Mouse (Mus musculus) liver, embryonic 12.5 days (tissue): Measurements from ENCODE around the gene Med6. TPM values are rescaled to one million over a fixed set of nuclear protein-coding genes. Genes with fewer than 3 reads are reported as not detected.
"Not testable (repeated sequence)": the region's sequence is repeated elsewhere in the genome, so short reads cannot be mapped to it uniquely, and the experiment has no call there.

Experiments used
- ATAC-seq: fragments of 200-750 bp; cut with Nextera tagmentation; 2 replicates; pipeline ENCODE4 v1.8.0; 2017; ENCODE audit warnings: moderate number of reproducible peaks, mild to moderate bottlenecking, moderate library complexity
- H3K27ac ChIP-seq: fragments of 300-500 bp; sonication (generic); 2 replicates; pipeline ENCODE4 v1.5.1; 2016; ENCODE audit warnings: mild to moderate bottlenecking
- H3K27me3 ChIP-seq: fragments of 300-500 bp; sonication (generic); replicated peaks from 2 replicates; pipeline ENCODE4 v1.6.1; 2016; ENCODE audit warnings: mild to moderate bottlenecking, moderate library complexity
- H3K36me3 ChIP-seq: fragments of 300-500 bp; sonication (generic); 2 replicates; pipeline ENCODE4 v1.6.1; 2016; ENCODE audit warnings: mild to moderate bottlenecking, moderate library complexity
- H3K4me1 ChIP-seq: fragments of 300-500 bp; sonication (generic); 2 replicates; pipeline ENCODE4 v1.6.1; 2016
- H3K4me2 ChIP-seq: fragments of 300-500 bp; sonication (generic); 2 replicates; pipeline ENCODE4 v1.6.1; 2016; ENCODE audit warnings: mild to moderate bottlenecking, moderate library complexity
- H3K4me3 ChIP-seq: fragments of 300-500 bp; sonication (generic); 2 replicates; pipeline ENCODE4 v1.5.1; 2016; ENCODE audit warnings: mild to moderate bottlenecking, moderate library complexity
- H3K9ac ChIP-seq: fragments of 300-500 bp; sonication (generic); 2 replicates; pipeline ENCODE4 v1.6.1; 2016; ENCODE audit warnings: mild to moderate bottlenecking, moderate library complexity
- H3K9me3 ChIP-seq: fragments of 300-500 bp; sonication (generic); replicated peaks from 2 replicates; pipeline ENCODE4 v1.6.1; 2016; ENCODE audit warnings: mild to moderate bottlenecking, moderate library complexity
- WGBS: fragments of 180-500 bp; shearing (Covaris S2); methylation state at CpG from one replicate; pipeline ENCODE4 v1.1.7; 2016; ENCODE audit not compliant: insufficient replicate concordance; 5-methylcytosine and 5-hydroxymethylcytosine counted together
- polyA plus RNA-seq: library from polyadenylated mRNA; unstranded; fragments of >200 nt; fragmentation: Nextera tagmentation; extraction: Ambion mirVana; gene quantifications from 2 replicates; pipeline ENCODE4 v1.2.1, GENCODE M21; 2016

Gene Med6
- polyA plus RNA-seq, 1 experiment from 2014 or later: 45.9 TPM

- no peaks in the 10 kb centered on the region for H3K36me3 ChIP-seq
- peaks cover 28% of the 10 kb centered on the region for H3K4me1 ChIP-seq
- H3K4me2 ChIP-seq: peak within 1 kb of the TSS; percentile 76
- H3K27me3 ChIP-seq: no peaks in the 10 kb centered on the region; the same call in 1 of the 2 replicates
- H3K9me3 ChIP-seq: no peaks in the 10 kb centered on the region
- peak within 1 kb of the TSS; percentile 69 for H3K4me3 ChIP-seq
- H3K9ac ChIP-seq: peak within 1 kb of the TSS; percentile 81
- WGBS: under 1% methylated on average over 46 of the region's 46 CpGs
- peak; percentile 91 for ATAC-seq
- H3K27ac ChIP-seq: peak within 1 kb of the TSS; percentile 77
Measured at GRCm38 (mm10) chr12:81532316-81533028, 62.3 kb downstream of the Med6 start, which contains the start of the genes Gm20498 and Synj2bp. Gm20498 (minus strand) TSS chr12:81532905. Synj2bp (minus strand) TSS chr12:81532911.

- peaks cover 28% of the 10 kb centered on the region for H3K4me1 ChIP-seq
- H3K27ac ChIP-seq, H3K36me3 ChIP-seq, H3K9me3 ChIP-seq, H3K9ac ChIP-seq, H3K4me2 ChIP-seq, H3K27me3 ChIP-seq, ATAC-seq, H3K4me3 ChIP-seq: not testable (repeated sequence)
- WGBS: 60% methylated on average over 7 of the region's 8 CpGs
Measured at GRCm38 (mm10) chr12:81530587-81530986, 64.2 kb downstream of the Med6 start.

Other genes starting within 250 kb of the Med6 start
- gene Gm4787, start 215.5 kb downstream of the Med6 start, polyA plus RNA-seq: 0.08 and 0.16 TPM in 2 replicates
- 0.31 and 0.36 TPM in 2 replicates for gene Adam4, start 173.1 kb downstream of the Med6 start, polyA plus RNA-seq
- 78.4 and 86.0 TPM in 2 replicates for gene Cox16, start 109.9 kb downstream of the Med6 start, polyA plus RNA-seq
- gene Gm20498, start 62.1 kb downstream of the Med6 start, polyA plus RNA-seq: 15.4 and 18.1 TPM in 2 replicates
- gene Synj2bp, start 62.1 kb downstream of the Med6 start, polyA plus RNA-seq: 18.8 and 22.5 TPM in 2 replicates
- 0.06 and 0.14 TPM in 2 replicates for gene Adam21, start 26.5 kb downstream of the Med6 start, polyA plus RNA-seq
- 0.12 and 0.33 TPM in 2 replicates for gene Ttc9, start 36.2 kb upstream of the Med6 start, polyA plus RNA-seq
- gene Map3k9, start 186.2 kb upstream of the Med6 start, polyA plus RNA-seq: 0.12 and 0.15 TPM in 2 replicates